Mouse (Mus musculus): ENCODE measurements around the gene 9130409I23Rik.
A peak's percentile ranks its signal among the peaks of the same experiment; 100 is the strongest.

DNA sequence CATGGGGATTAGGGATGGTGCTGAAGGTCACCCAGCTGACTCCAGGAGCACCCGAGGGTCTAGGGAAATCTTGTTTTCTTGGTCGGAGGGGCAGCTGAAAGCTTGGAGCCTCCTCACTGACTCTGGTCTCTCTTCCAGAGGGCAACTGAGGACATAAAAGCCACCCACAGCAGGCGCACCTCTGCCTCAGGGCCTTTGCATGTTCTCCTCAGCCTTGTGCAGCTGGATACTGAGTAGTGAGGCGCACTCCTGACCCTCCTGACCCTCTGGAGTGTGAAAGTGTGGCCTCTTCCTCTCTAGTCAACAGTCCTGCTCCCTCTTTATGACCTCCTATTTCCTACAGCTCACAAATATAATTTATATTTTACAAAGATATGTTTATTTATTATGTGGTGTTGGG, 35.0 kb upstream of the 9130409I23Rik start:
- no peak for TF ChIP-seq CTCF (IDR thresholded peaks at IDR 0.05; ENCODE audit: borderline replicate concordance, insufficient read depth, low read length)
- TF ChIP-seq POLR2A (IDR thresholded peaks at IDR 0.05; ENCODE audit: low read depth, low read length): peak; percentile 67
